Mouse (Mus musculus): ENCODE results near the gene Gimap8. TPM values are rescaled to one million over a fixed set of nuclear protein-coding genes. Genes with fewer than 3 reads are reported as not detected.
"Not testable (repeated sequence)": the region's sequence is repeated elsewhere in the genome, so short reads cannot be mapped to it uniquely, and the experiment has no call there.

Gimap8 gene
- total RNA-seq, 4 experiments from 2014 or later, result 4.9 to 8.8 (median 5.8) TPM

DNA sequence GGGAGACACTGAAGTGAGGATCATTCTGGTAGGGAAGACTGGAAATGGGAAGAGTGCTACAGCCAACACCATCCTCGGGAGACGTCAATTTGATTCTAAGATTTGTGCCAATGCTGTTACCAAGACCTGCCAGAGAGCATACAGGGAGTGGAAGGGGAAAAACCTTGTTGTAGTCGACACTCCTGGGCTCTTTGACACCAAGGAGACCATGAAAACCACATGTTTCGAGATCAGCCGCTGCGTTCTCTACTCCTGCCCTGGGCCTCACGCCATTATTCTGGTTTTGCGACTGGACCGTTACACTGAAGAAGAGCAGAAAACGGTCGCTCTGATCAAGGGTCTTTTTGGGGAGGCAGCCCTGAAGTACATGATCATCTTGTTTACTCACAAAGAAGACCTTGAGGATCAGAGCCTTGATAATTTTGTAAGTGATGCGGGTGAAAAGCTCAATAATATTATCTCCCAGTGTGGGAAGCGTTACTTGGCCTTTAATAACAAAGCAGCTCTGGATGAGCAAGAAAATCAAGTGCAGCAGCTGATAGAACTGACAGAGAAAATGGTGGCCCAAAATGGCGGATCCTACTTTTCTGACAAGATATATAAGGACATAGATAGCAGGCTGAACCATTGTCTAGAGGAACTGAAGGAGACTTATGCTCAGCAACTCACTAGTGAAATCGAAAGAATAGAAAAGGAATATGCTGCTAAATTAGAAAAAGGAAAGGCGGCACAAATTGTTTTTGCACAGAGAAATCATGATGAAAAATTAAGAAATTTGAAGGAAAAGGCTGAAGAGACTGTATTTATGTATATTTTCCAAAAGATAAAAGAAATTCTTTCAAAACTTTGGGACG, 30.7 kb downstream of the Gimap8 start:
- DNase-seq (ENCODE audit: low spot score), result no peak

DNA sequence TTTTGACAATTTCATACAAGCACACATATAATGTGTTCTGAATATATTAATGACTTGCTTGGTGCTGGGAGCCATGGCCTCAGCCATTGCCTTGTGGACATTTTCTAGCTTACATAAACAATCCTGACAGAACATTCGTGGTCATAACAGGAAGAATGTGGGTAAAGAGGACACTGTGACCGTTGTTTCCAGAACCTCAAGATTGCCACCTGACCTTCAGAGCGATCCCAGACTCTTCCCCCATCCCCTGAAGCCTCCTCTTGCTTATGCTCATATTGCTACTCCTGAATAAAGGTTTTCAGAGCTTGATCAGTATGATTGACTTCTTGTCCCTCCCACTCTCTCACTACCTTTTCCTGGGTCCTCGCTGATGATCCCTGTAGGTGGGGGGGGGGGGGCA, 31.4 kb downstream of the Gimap8 start:
- no peak for DNase-seq (ENCODE audit: low spot score)

DNA sequence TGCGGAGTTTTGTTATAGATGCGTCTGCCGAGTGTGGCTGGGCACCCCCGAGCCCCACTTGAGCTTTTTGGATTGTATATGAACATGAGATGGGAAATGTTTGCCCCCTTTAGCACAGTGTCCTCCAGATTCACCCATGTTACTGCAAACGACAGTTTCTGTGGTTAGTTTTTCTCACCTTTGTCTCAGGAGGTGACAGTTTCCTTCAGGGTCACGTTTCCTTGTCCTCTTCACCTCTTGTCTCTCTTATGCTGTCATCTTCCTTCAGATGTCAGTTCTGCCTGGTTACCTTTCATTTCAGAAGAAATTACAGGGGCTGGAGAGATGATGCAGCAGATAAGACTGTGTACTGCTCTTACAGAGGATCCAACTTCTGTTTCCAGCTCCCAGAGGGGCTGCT, 32.7 kb downstream of the Gimap8 start:
- no peak for DNase-seq (ENCODE audit: low spot score)

- no peak for DNase-seq (ENCODE audit: low spot score)
These were observed 33.4 kb downstream of the Gimap8 start for GRCm38 (mm10) chr6:48680421-48680820.

DNA sequence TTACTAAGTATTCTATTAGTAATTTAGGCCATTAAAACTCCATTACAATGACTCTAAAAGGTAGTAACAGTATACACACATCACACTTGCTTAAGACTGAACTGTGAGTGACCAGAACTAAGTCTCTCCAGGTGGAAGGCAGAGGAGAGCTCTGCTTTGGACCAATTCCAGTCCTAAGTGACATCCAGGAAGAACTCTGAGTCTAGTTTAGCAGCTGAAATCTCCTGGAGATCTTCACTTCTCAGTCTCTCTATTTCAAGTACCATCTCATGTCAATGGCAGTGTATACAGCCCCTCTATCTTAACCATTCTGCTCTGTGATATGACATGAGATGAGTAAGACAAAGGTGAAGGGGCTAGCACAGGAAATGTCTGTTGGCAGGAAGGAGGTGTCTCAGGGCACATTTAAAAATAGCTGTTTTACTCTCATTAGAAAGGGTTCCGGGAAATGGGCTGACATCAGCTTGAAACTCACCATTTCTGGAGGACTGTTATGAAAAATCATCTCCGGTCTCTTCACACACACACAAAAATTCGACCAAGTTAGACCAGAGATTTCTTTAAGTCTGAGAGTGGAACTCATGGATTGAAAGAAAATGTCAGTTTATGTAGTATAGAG, 34.5 kb downstream of the Gimap8 start:
- peak; percentile 51 for DNase-seq (ENCODE audit: low spot score)

GRCm38 (mm10) chr6:48682271-48682670, 35.2 kb downstream of the Gimap8 start:
- no peak for DNase-seq (ENCODE audit: low spot score)

GRCm38 (mm10) chr6:48683263-48683821, 36.3 kb downstream of the Gimap8 start:
- not testable (repeated sequence) for DNase-seq (ENCODE audit: low spot score)

GRCm38 (mm10) chr6:48684319-48684718, 37.3 kb downstream of the Gimap8 start, which contains the start of gene Gimap4:
Gene Gimap4, plus strand, starts transcription at chr6:48684549.
- DNase-seq (ENCODE audit: low spot score), result peak; percentile 51

DNA sequence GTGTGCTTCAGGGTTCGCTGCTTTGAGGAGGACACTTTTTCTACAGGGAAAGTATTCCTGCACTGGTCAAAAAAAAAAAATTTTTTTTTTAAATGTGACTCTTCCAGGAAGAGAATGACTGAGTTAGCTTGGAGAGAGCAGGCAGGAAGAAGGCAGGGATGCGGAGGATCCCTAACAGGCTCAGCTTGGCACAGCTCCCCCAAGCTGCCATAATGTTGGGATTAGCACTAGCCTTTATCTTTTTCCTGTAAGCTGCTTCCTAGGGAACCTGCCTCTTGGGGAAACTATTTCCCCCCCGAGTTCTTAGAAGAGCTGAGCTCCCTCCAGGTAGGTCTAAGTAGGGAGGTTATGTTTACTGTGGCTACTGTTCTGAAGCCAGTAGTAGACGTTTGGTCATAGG, 37.8 kb downstream of the Gimap8 start:
- DNase-seq (ENCODE audit: low spot score), result no peak

DNA sequence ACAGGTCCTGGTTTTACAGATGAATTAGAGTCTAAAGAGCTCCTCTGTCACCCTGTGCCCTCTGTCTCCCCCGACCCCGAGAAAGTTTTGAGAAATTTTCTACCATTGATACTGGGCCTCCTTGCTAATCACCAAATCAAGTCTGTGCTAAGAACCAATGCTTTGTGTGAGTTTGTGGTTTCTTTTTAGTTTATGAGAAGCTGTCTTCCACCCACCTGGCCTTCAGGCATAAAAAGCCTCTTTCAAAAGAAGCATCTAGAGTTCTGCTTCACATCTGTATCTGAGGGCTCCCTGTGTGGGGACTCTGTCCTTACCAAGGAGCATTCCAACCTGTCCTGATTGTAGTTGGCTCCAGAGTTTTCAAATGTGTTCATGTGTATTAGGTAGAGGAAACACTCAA, 38.2 kb downstream of the Gimap8 start:
- no peak for DNase-seq (ENCODE audit: low spot score)

- no peak for DNase-seq (ENCODE audit: low spot score)
These were observed 38.9 kb downstream of the Gimap8 start for GRCm38 (mm10) chr6:48685694-48686665.

- no peak for DNase-seq (ENCODE audit: low spot score)
These were observed 40.0 kb downstream of the Gimap8 start for GRCm38 (mm10) chr6:48687077-48687476.

- DNase-seq (ENCODE audit: low spot score), result no peak
These were observed 42.3 kb downstream of the Gimap8 start for GRCm38 (mm10) chr6:48689320-48689719.

DNA sequence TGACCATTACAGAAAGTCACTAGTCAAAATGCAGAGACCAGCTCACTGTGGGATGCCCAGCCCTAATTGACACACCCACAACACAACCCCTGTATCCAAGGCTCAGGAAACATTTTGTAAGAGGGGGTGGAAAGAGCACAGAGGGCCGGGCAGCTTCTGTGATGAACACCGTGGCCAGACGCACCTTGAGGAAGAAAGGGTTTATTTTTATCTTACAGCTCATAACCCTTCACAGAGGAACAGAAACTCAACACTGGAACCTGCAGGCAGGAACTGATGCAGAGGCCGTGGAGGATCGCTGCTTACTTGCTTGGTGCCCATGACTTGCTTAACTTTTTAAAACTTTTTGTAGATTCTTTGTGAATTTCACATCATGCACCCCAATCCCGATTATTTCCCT, 45.9 kb downstream of the Gimap8 start:
- no peak for DNase-seq (ENCODE audit: low spot score)

GRCm38 (mm10) chr6:48696830-48697554, 50.0 kb downstream of the Gimap8 start:
- no peak for DNase-seq (ENCODE audit: low spot score)

DNA sequence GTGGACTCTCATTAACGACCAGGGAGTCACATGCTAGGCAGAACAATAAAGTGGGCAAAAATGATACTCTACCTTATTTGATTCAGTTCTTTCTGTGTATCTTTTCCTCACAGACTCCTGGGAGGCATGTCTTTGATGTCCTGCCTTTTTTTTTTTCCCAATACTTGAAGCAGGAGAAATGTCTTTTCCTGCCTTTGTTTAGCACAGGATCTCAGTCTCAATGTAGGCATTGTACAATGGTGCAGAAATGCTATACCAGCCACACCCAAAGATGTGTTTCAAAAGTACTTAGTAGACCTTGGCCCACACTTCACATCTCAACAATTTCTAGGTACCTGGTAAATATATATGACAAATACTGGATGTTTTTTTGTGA, 50.5 kb downstream of the Gimap8 start:
- no peak for DNase-seq (ENCODE audit: low spot score)

GRCm38 (mm10) chr6:48698066-48698856, 51.2 kb downstream of the Gimap8 start:
- DNase-seq (ENCODE audit: low spot score), result no peak

DNA sequence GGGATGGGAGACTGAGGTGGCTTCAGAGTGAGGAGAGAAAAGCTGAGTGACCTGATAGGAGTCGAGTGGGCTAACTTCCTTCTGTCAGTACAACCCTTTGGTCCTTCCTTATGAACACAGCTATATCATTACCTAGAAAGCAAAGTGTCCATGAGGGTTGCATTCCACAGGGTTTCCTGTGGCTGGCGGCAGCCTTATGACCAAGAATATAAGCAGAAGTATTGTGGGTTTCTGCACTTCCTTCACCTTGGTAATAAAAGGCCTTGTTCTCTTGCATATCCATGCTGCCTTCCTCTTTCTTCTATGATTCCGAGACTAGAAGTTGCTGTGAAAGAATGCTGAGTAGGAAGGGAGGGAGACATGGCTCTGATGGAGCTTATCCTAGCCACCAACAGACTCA, 51.9 kb downstream of the Gimap8 start:
- no peak for DNase-seq (ENCODE audit: low spot score)

- peak; percentile 82 for DNase-seq (ENCODE audit: low spot score)
These were observed 53.4 kb downstream of the Gimap8 start for GRCm38 (mm10) chr6:48700251-48701075.

Measured in heart, adult 8-10 months (tissue).